Mouse (Mus musculus): ENCODE data around the gene Tnfrsf17.

- no peak for TF ChIP-seq CTCF (IDR thresholded peaks at IDR 0.05; ENCODE audit: control insufficient read depth, insufficient read depth, low read length)
- TF ChIP-seq POLR2A (IDR thresholded peaks at IDR 0.05; ENCODE audit: borderline replicate concordance, control insufficient read depth, low read depth, low read length) = no peak
These were observed 27.7 kb upstream of the Tnfrsf17 start for GRCm38 (mm10) chr16:11285949-11286348.

Measured in bone marrow, adult 2 months (tissue).